9 mouse cellular contexts compared by ENCODE assay signal in genomic region chr12:85200929-85201829, GRCm38 (mm10). TPM values are rescaled to one million over a fixed set of nuclear protein-coding genes. Genes with fewer than 3 reads are reported as not detected.
DNase-seq lines count a peak whose midpoint lies in the region; ATAC-seq and TF ChIP-seq lines count a peak whose summit lies in the region.
"Had no signal": no experiment of that assay in that cellular context is flagged by ENCODE, and none has a peak within 500 bp of the region (broad histone marks: within the 10 kb centered on the region; RNA-seq: fewer than 3 reads in every experiment).

No protein-coding gene starts in this region.

- H3K4me2 ChIP-seq in forebrain, embryonic 15.5 days (replicated peaks), result no peak overlapping the region

- peaks cover 0 to 7% of the 10 kb centered on the region in 2 experiments; a peak in 1 of 4 replicates for H3K4me1 ChIP-seq in ES-E14 (ENCODE audit: control insufficient read depth in 2 of 2, insufficient read depth in 2 of 2, low read length in 2 of 2, poor library complexity in 1 of 2)
- H3K4me1 ChIP-seq in forebrain, embryonic 15.5 days, result peaks cover 14% of the 10 kb centered on the region

- H3K36me3 ChIP-seq in ES-E14 (ENCODE audit: control insufficient read depth, insufficient read depth, low read length, poor library complexity, severe bottlenecking), result no peaks in the 10 kb centered on the region
- no peaks in the 10 kb centered on the region for H3K36me3 ChIP-seq in forebrain, embryonic 15.5 days

- H3K27ac ChIP-seq in gastrocnemius, adult 2 months, result peak overlapping the region; percentile 74
- H3K27ac ChIP-seq in ES-E14 (ENCODE audit: insufficient read depth, low read depth, low read length, poor library complexity, severe bottlenecking), result no peak overlapping the region
- H3K27ac ChIP-seq in forebrain, embryonic 15.5 days (replicated peaks), result peak overlapping the region; percentile 32; the same call in 1 of the 2 replicates

- no peaks in the 10 kb centered on the region for H3K9me3 ChIP-seq in ES-E14 (ENCODE audit: control insufficient read depth, insufficient read depth, low read depth, low read length)
- no peaks in the 10 kb centered on the region for H3K9me3 ChIP-seq in forebrain, embryonic 15.5 days

- H3K9ac ChIP-seq in ES-E14 (ENCODE audit: insufficient read depth, low read depth, low read length, poor library complexity, severe bottlenecking), result peak overlapping the region; percentile 30; the same call in 1 of the 2 replicates
- no peak overlapping the region for H3K9ac ChIP-seq in forebrain, embryonic 15.5 days (replicated peaks)

- no peak for TF ChIP-seq CTCF in gastrocnemius, adult 2 months (IDR thresholded peaks at IDR 0.05)

- intact Hi-C loops in gastrocnemius, adult 2 months (cut with DNase I), result no loop called here

- H3K27me3 ChIP-seq in forebrain, embryonic 15.5 days, result no peaks in the 10 kb centered on the region

- 8% methylated on average over 24 of the region's 24 CpGs for WGBS in forebrain, embryonic 15.5 days

- peak; percentile 68; the same call in 1 of the 2 replicates for ATAC-seq in forebrain, embryonic 15.5 days (replicated peaks)

- no peak for DNase-seq in gastrocnemius, adult 2 months
- no peak for DNase-seq in gastrocnemius, adult 8-10 months (ENCODE audit: low spot score in 2 of 2)
- DNase-seq in ES-E14 (ENCODE audit: low read depth, low spot score), result no peak
- peak; percentile 73 for DNase-seq in lung, postnatal 36 days
- DNase-seq in left cerebral cortex, adult 9 months (ENCODE audit: low spot score in 2 of 2), result no peak
- no peak for DNase-seq in adrenal gland, adult (ENCODE audit: inconsistent age in 2 of 2, low spot score in 1 of 2)
- DNase-seq in thymus, postnatal 4 days, result no peak

- no peak overlapping the region for H3K4me3 ChIP-seq in gastrocnemius, adult 2 months
- peak overlapping the region; percentile 10 to 36; a peak in 1 of 4 replicates for H3K4me3 ChIP-seq in ES-E14 (ENCODE audit: insufficient read depth in 1 of 2, low read depth in 1 of 2, low read length in 2 of 2, poor library complexity in 1 of 2, severe bottlenecking in 1 of 2)
- H3K4me3 ChIP-seq in forebrain, embryonic 15.5 days, result no peak overlapping the region
- H3K4me3 ChIP-seq: erythroblast, embryonic 14.5 days had no signal

- in situ Hi-C loops in ES-E14 (cut with MboI; ENCODE audit: low sequenced_read_pairs in 2 of 2, unreplicated experiment in 2 of 2), result no loop called here

TF ChIP-seq in ES-E14, 5 proteins besides CTCF, POLR2A, EP300 and RAD21:
- TF ChIP-seq ZNF384 (IDR thresholded peaks at IDR 0.05; ENCODE audit: low read depth, low read length), result no peak
- no peak for TF ChIP-seq ZC3H11A (IDR thresholded peaks at IDR 0.05; ENCODE audit: borderline replicate concordance, low read depth, low read length)
- TF ChIP-seq CHD2 (IDR thresholded peaks at IDR 0.05; ENCODE audit: low read depth, low read length), result no peak
- no peak for TF ChIP-seq HCFC1 (IDR thresholded peaks at IDR 0.05; ENCODE audit: borderline replicate concordance, insufficient read depth, low read length)
- TF ChIP-seq MAFK (IDR thresholded peaks at IDR 0.05; ENCODE audit: insufficient read depth, low read depth, low read length), result no peak

RNA-seq across cellular contexts. Expression of gene Eif2b2, which starts 18.1 kb away (rescaled TPM):
- total RNA-seq in gastrocnemius, adult 2 months (2021), result 10 to 100 TPM; 56.1 to 63.1 TPM
- 10 to 100 TPM; 50.2 to 68.0 (median 60.0) TPM for total RNA-seq in gastrocnemius, adult 8-10 months (2022)
- 109 and 136 TPM in 2 replicates for total RNA-seq in ES-E14 (2012; rRNA removed)
- 81.9 and 84.3 TPM in 2 replicates for polyA plus RNA-seq in forebrain, embryonic 15.5 days (2015; fragmentation: Nextera tagmentation; extraction: Ambion mirVana)

RNA-seq across cellular contexts. Expression of gene Pgf, which starts 23.6 kb away (rescaled TPM):
- 1 to 10 TPM; 1.5 to 1.8 TPM for total RNA-seq in gastrocnemius, adult 2 months (2021)
- 1 to 10 TPM in 3 of 4 experiments, under 1 TPM in 1; 0.70 to 2.1 (median 1.5) TPM for total RNA-seq in gastrocnemius, adult 8-10 months (2022)
- total RNA-seq in ES-E14 (2012; rRNA removed), result 3.0 and 6.9 TPM in 2 replicates
- 6.2 and 6.3 TPM in 2 replicates for polyA plus RNA-seq in forebrain, embryonic 15.5 days (2015; fragmentation: Nextera tagmentation; extraction: Ambion mirVana)
- polyA plus RNA-seq: erythroblast, embryonic 14.5 days had no signal

RNA-seq across cellular contexts. Expression of gene Rps6kl1, which starts 50.1 kb away (rescaled TPM):
- total RNA-seq in gastrocnemius, adult 2 months (2021), result 1 to 10 TPM in 1 of 2 experiments, under 1 TPM in 1; 0.94 to 1.1 TPM
- under 1 TPM; 0.31 to 0.46 (median 0.32) TPM for total RNA-seq in gastrocnemius, adult 8-10 months (2022)
- 4.0 and 7.8 TPM in 2 replicates for total RNA-seq in ES-E14 (2012; rRNA removed)
- polyA plus RNA-seq in forebrain, embryonic 15.5 days (2015; fragmentation: Nextera tagmentation; extraction: Ambion mirVana), result 19.8 and 22.2 TPM in 2 replicates

Comparison
In these comparisons a context has a peak if more than half of its experiments do, and no peak if none do; other contexts are left out.
1. H3K4me3 ChIP-seq: peak in ES-E14 (2 of 2); none in gastrocnemius, adult 2 months (single experiment) and forebrain, embryonic 15.5 days (single experiment).